Mouse (Mus musculus) ES-E14 (cell line): ENCODE measurements around the gene Bex6. TPM values are rescaled to one million over a fixed set of nuclear protein-coding genes. Genes with fewer than 3 reads are reported as not detected.
"Not testable (repeated sequence)": the region's sequence is repeated elsewhere in the genome, so short reads cannot be mapped to it uniquely, and the experiment has no call there.

ENCODE experiments used
- DNase-seq: peaks from one replicate; pipeline ENCODE4 v3.0.0-alpha.2; 2013; ENCODE audit warnings: low read depth, low spot score
- H3K27ac ChIP-seq: 2 replicates; pipeline ENCODE4 v1.5.1; 2012; ENCODE audit warnings: low read depth, mild to moderate bottlenecking, low read length, moderate library complexity, mixed read lengths; ENCODE audit not compliant: poor library complexity, insufficient read depth, severe bottlenecking
- H3K36me3 ChIP-seq: 2 replicates; pipeline ENCODE4 v1.6.1; 2012; ENCODE audit warnings: mild to moderate bottlenecking, low read length, moderate library complexity, mixed read lengths; ENCODE audit not compliant: control insufficient read depth, poor library complexity, insufficient read depth, severe bottlenecking
- H3K4me1 ChIP-seq, 2 experiments: fragments of 150-350 bp in 1 of 2; sonication (generic) in 1 of 2; 2 replicates each; pipeline ENCODE4 v1.6.1; 2012; ENCODE audit warnings: low read length in 2 of 2, mild to moderate bottlenecking in 1 of 2, mixed read lengths in 1 of 2; ENCODE audit not compliant: control insufficient read depth in 2 of 2, insufficient read depth in 2 of 2, poor library complexity in 1 of 2
- H3K4me3 ChIP-seq, 2 experiments: fragments of 150-350 bp in 1 of 2; sonication (generic) in 1 of 2; 2 replicates each; pipeline ENCODE4 v1.5.1; 2012; ENCODE audit warnings: low read length in 2 of 2, low read depth in 1 of 2, mild to moderate bottlenecking in 1 of 2, mixed read lengths in 1 of 2; ENCODE audit not compliant: insufficient read depth in 1 of 2, poor library complexity in 1 of 2, severe bottlenecking in 1 of 2
- H3K9ac ChIP-seq: 2 replicates; pipeline ENCODE4 v1.6.1; 2012; ENCODE audit warnings: low read depth, mild to moderate bottlenecking, low read length, mixed read lengths; ENCODE audit not compliant: poor library complexity, insufficient read depth, severe bottlenecking
- H3K9me3 ChIP-seq: fragments of 150-350 bp; sonication (generic); 2 replicates; pipeline ENCODE4 v1.6.1; 2012; ENCODE audit warnings: low read depth, mild to moderate bottlenecking, low read length; ENCODE audit not compliant: control insufficient read depth, insufficient read depth
- CHD2 ChIP-seq: IDR thresholded peaks from 2 replicates; pipeline ENCODE4 v1.6.1; 2014; ENCODE audit warnings: mild to moderate bottlenecking, low read depth, low read length, inconsistent platforms
- HCFC1 ChIP-seq: IDR thresholded peaks from 2 replicates; pipeline ENCODE4 v1.6.1; 2012; ENCODE audit warnings: low read length, inconsistent platforms, borderline replicate concordance; ENCODE audit not compliant: insufficient read depth
- MAFK ChIP-seq: IDR thresholded peaks from 2 replicates; pipeline ENCODE4 v1.6.1; 2014; ENCODE audit warnings: mild to moderate bottlenecking, low read depth, low read length, inconsistent platforms; ENCODE audit not compliant: insufficient read depth
- ZC3H11A ChIP-seq: IDR thresholded peaks from 2 replicates; pipeline ENCODE4 v1.6.1; 2012; ENCODE audit warnings: low read depth, mild to moderate bottlenecking, inconsistent platforms, low read length, borderline replicate concordance
- ZNF384 ChIP-seq: IDR thresholded peaks from 2 replicates; pipeline ENCODE4 v1.6.1; 2012; ENCODE audit warnings: low read depth, low read length, inconsistent platforms
- in situ Hi-C, 2 experiments: fragments of 600-800 bp; cut with MboI; formaldehyde crosslinking; loops; one replicate each; pipeline ENCODE4 v1.15.1; 2025; ENCODE audit warnings: low sequenced_read_pairs in 2 of 2, inconsistent platforms in 1 of 2; ENCODE audit not compliant: unreplicated experiment in 2 of 2
- total RNA-seq: library from RNA; depleted of rRNA; stranded (reverse); fragments of 300-350 nt; gene quantifications from 2 replicates; pipeline ENCODE4 v1.2.3, GENCODE M21; 2012; rRNA removed

The Bex6 gene
- total RNA-seq, 1 experiment: 1.4 TPM

- Histone ChIP-seq H3K4me3 (no peak overlapping the region), H3K36me3 (no peaks in the 10 kb centered on the region), H3K9ac (no peak overlapping the region), H3K27ac (no peak overlapping the region), H3K9me3 (no peaks in the 10 kb centered on the region), H3K4me1 (no peaks in the 10 kb centered on the region)
- DNase-seq: no peak
- TF ChIP-seq ZC3H11A (no peak), CHD2 (no peak), HCFC1 (no peak), ZNF384 (no peak), MAFK (no peak)
- in situ Hi-C loops: no loop called here
These were observed 35.4 kb downstream of the Bex6 start for GRCm38 (mm10) chr16:32214804-32215576.

- H3K9me3 ChIP-seq: no peaks in the 10 kb centered on the region
- no peak overlapping the region for H3K9ac ChIP-seq
- TF ChIP-seq MAFK (no peak), ZC3H11A (no peak), CHD2 (no peak), ZNF384 (no peak), HCFC1 (no peak)
- H3K36me3 ChIP-seq: no peaks in the 10 kb centered on the region
- H3K4me1 ChIP-seq: no peaks in the 10 kb centered on the region
- no peak overlapping the region for H3K4me3 ChIP-seq
- in situ Hi-C loops: no loop called here
- H3K27ac ChIP-seq: no peak overlapping the region
- DNase-seq: no peak
These were observed 42.2 kb downstream of the Bex6 start for GRCm38 (mm10) chr16:32221803-32222202.

DNA sequence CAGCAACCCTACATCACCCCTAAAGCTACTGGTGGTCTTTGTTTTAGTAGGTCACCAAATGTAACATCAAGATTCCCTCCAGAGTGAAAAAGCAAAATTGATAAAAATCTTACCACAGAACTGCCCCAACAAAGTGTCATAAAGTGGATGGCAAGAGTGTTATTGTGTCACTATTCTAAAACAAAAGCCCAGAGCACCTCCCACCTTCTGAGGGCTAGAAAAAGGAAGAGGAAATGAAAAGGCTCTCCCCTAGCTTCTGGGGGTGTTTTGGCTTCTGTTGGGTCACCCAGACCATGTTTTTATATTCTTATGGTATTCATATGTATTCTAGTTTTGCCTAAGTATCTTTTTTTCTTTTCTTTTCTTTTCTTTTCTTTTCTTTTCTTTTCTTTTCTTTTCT is 42.8 kb downstream of the Bex6 start:
- no peak overlapping the region for H3K4me3 ChIP-seq

DNA sequence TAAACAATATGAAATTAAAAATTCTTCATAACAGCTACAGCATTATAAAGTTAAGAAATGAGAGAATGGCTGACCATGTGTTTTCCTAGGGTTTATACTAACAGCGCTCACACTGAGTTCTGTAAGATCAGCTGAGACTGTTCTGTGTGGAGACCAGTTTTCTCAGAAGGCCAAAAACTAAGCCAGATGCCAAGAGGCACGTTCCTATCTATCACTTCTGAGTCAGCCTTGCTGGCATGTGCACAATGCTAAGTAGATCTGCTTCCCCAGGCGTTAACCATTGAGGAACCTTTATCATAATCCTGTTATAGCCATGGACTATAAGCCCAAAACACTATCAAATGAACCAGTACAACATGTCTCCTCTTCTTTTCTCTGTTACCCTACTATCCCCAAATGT is 52.4 kb downstream of the Bex6 start:
- in situ Hi-C loops, H3K27ac ChIP-seq, H3K4me1 ChIP-seq, H3K4me3 ChIP-seq, H3K9me3 ChIP-seq, DNase-seq, H3K9ac ChIP-seq: not testable (repeated sequence)
- peaks cover 10% of the 10 kb centered on the region for H3K36me3 ChIP-seq

More for the DNA sequence above, 42.8 kb downstream of the Bex6 start:
- H3K9me3 ChIP-seq: no peaks in the 10 kb centered on the region
- in situ Hi-C loops: no loop called here
- no peak for DNase-seq
- no peaks in the 10 kb centered on the region for H3K36me3 ChIP-seq
- no peak for TF ChIP-seq ZC3H11A
- no peak for TF ChIP-seq CHD2
- no peak for TF ChIP-seq MAFK
- no peak for TF ChIP-seq HCFC1
- TF ChIP-seq ZNF384: no peak
- H3K9ac ChIP-seq: no peak overlapping the region
- H3K4me1 ChIP-seq: no peaks in the 10 kb centered on the region
- no peak overlapping the region for H3K27ac ChIP-seq

Other genes with a start within 250 kb of the Bex6 start
- gene Pigz, start 246.0 kb upstream of the Bex6 start, total RNA-seq: 0.42 and 0.71 TPM in 2 replicates
- gene 0610012G03Rik, start 231.3 kb upstream of the Bex6 start, total RNA-seq: 27.5 and 27.8 TPM in 2 replicates
- gene Ncbp2, start 231.3 kb upstream of the Bex6 start, total RNA-seq: 82.0 and 84.4 TPM in 2 replicates
- 12.6 and 16.3 TPM in 2 replicates for gene Senp5, start 176.5 kb upstream of the Bex6 start, total RNA-seq
- 17.9 and 26.9 TPM in 2 replicates for gene Pak2, start 100.5 kb upstream of the Bex6 start, total RNA-seq
- 59.5 and 86.2 TPM in 2 replicates for gene Pigx, start 80.1 kb upstream of the Bex6 start, total RNA-seq
- gene Cep19, start 80.0 kb upstream of the Bex6 start, total RNA-seq: 8.9 and 11.9 TPM in 2 replicates
- gene Nrros, start 14.2 kb upstream of the Bex6 start, total RNA-seq: 6.4 and 7.2 TPM in 2 replicates
- 11.4 and 14.2 TPM in 2 replicates for gene Fbxo45, start 67.3 kb downstream of the Bex6 start, total RNA-seq
- gene Wdr53, start 67.4 kb downstream of the Bex6 start, total RNA-seq: 11.5 and 14.9 TPM in 2 replicates
- not detected in 2 replicates for gene Smco1, start 91.6 kb downstream of the Bex6 start, total RNA-seq
- gene Rnf168, start 97.6 kb downstream of the Bex6 start, total RNA-seq: 21.3 and 28.2 TPM in 2 replicates
- gene Ubxn7, start 152.4 kb downstream of the Bex6 start, total RNA-seq: 44.2 and 47.6 TPM in 2 replicates
- gene Tm4sf19, start 220.7 kb downstream of the Bex6 start, total RNA-seq: 0.48 TPM in 1 of 2 replicates, not detected in the other
- gene Tctex1d2, start 239.9 kb downstream of the Bex6 start, total RNA-seq: 9.1 and 9.5 TPM in 2 replicates